Mouse (Mus musculus) lung, postnatal 36 days (tissue): ENCODE measurements around the gene March8.

Experiments
- DNase-seq: peaks from one replicate; pipeline ENCODE4 v3.0.0; 2022; ENCODE audit warnings: mixed read lengths

March8 gene

GRCm38 (mm10) chr6:116374618-116375017 is 36.8 kb downstream of the March8 start:
- no peak for DNase-seq

DNA sequence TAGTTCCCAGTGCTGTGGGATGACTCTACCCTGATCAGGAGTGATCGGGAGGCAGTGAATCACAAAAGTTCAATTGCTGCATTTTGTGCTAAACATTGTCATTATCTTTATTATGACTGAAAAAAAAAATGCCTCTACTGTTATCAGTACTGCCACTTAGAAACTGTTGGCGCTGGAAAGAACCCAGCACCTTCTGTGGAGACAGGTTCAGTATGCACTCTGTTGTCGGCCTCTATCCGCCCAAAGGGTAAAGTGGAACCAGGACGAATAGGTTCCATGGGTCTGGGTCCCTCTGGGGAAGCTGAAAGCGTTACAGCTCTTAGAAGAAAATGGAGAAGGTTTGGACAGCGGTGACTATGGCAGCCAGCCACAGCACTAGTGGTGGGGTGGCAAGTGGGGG is 41.1 kb downstream of the March8 start:
- no peak for DNase-seq

GRCm38 (mm10) chr6:116380157-116380556 is 42.3 kb downstream of the March8 start:
- DNase-seq: no peak

GRCm38 (mm10) chr6:116381605-116382004 is 43.8 kb downstream of the March8 start:
- DNase-seq: no peak

DNA sequence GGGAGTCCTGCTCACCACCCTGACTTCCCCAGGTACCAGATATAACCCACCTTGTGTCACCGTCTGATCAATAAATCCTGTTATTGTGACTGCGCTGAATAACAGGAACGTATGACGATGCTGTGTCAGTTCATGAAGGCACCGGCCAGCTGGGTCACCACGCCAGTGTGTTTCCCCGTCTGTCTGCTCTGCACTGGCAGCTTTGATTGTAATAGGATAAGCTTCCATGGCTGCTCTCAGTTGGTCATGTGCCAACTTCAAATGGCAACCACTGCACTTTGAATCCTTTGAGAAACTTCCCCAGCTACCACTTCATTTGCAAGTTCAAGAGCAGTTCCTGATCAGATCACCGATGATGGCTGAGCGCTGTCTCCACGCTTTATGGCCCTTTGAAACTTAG is 45.8 kb downstream of the March8 start:
- peak; percentile 10 for DNase-seq

GRCm38 (mm10) chr6:116385194-116386044 is 47.6 kb downstream of the March8 start:
- no peak for DNase-seq

GRCm38 (mm10) chr6:116386045-116386415 is 48.2 kb downstream of the March8 start:
- peak; percentile 10 for DNase-seq

GRCm38 (mm10) chr6:116386506-116386905 is 48.7 kb downstream of the March8 start:
- DNase-seq: no peak

DNA sequence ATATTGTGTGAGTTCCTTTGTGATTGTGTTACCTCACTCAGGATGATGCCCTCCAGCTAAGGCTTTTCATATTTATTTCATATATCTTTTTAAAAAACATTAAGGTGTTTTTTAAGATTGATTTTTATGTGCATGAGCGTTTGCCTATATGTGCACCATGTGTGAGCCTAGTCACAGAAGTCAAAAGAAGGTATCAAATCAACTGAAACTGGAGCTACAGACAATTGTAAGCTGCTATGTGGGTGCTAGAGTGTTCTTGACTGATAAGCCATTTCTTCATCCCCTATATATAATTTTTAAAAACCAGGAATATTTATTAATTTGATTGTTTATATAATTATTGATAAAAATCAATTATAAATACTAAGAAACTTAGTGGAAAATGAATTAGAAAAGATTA is 50.2 kb downstream of the March8 start:
- DNase-seq: no peak

- no peak for DNase-seq
Observed at GRCm38 (mm10) chr6:116389481-116389880, 51.7 kb downstream of the March8 start.

DNA sequence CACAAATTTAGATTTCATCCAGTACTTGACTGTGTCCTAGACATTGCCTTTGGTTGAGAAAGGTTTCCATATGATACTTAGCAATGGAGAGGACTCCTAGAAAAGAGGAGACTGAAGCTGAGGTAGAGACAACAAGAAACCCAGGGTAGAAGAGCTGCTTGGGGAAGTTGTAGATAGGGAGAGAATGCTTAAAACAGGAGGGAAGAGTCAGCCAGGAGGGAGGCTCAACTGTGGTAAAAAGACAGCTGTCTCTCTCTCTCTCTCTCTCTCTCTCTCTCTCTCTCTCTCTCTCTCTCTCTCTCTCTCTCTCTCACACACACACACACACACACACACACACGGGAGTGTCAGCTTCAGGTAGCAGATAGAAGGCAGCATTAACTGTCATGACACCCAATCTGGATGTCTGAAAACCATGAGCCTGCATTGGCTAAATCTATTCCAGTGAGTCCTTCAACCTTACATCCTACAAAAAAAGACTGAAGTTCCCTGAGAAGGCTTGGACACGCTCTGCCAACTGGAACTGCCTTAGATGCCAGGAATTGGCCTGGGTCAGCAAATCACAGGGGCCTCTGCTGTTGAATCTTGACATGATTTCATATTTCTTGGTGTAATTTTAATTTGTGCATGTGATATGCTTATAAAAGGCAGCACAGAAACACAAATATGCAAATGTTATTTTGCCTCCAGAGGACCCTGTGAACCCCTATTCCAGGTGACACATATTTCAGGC is 57.3 kb downstream of the March8 start:
- DNase-seq: no peak

- no peak for DNase-seq
Observed at GRCm38 (mm10) chr6:116397621-116398020, 59.8 kb downstream of the March8 start.

DNA sequence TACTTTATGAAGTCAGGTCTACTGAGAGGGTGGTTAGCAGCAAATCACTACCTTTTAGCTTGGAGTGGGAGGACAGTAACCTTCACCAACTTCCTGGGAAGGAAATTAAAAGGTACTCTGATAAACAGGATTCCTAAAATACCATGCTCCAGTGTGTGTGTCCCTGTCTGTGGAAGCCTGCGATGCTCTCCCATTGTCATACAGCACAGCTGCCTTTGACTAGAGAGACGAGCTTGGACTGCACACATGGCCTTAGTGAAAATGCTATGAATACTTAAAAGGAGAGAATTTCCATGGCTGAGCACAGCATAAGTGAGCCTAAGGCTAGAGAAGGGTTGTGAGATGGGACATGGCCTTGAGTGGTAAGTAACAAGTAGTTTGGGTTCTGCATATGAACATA is 60.3 kb downstream of the March8 start:
- no peak for DNase-seq

DNA sequence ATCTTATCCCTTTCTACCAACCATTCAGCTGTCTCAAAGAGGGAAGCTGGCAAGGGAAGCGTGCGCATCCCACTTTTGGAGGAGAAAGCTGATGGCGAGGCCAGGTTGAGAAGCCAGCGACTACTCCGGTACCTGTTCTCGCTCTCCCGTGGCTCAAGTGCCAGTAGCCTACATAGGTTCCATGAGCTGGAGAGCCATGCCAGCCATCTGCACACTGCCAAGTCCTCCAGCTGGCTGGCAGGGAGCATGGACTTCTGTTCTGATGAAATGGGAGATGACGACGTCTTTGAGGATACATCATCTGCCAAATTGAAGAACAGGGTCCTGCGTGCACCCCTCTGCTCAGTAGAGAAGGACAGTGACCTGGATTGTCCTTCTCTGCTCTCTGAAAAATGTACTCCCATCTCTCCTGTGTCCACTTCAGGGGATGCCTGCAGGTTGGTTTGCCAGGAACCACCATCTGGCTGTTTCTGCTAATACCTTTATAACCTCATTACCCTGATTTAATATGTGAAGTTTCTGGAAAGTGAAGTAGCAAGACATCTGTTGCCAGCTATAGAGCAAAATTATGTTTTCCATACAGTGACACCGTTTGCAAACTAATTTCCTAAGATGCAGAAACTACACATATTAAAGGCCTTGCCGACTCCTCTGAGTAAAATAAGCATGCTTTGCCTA is 64.1 kb downstream of the March8 start:
- no peak for DNase-seq

DNA sequence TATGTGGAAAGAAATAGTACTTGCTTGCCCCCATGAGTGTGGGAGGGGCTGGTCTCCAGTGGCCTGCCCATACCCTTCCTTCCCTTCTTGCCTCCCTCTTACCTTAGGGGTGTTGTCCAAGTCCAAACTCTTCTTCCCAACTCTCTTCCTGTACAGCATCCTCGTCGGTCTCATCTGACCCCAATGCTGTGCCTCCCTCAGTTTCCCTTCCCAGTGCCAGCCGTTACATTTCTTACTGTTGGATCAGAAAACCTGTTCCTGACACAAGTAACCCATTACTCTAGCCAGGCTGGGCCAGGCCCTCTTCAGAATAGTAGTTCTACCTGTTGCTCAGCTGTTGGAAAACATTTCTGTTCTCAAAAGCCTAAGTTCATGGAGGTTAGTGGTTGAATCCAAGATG is 64.6 kb downstream of the March8 start:
- DNase-seq: no peak

DNA sequence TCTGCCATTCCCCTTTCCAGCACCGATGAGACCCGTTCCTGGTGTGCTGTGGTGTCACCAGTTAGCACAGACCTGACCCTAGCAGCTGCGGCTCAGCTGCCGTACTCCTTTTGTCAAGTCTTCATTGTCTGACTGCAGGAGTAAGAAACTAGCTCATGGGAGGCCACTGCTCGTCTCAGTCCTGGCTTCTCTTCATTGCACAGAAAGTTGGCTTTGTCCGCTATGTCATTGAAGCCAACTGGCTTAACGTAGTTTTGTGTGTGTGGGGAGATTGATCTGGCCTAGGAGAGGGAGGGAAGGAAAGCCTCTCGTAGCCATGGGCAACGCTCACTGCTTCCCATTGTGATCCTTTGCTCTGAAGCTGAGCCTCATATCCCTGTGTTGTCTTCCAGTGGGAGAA is 67.4 kb downstream of the March8 start:
- DNase-seq: no peak

- DNase-seq: no peak
Observed at GRCm38 (mm10) chr6:116405715-116406114, 67.9 kb downstream of the March8 start.

- DNase-seq: no peak
Observed at GRCm38 (mm10) chr6:116406152-116406551, 68.3 kb downstream of the March8 start.

DNA sequence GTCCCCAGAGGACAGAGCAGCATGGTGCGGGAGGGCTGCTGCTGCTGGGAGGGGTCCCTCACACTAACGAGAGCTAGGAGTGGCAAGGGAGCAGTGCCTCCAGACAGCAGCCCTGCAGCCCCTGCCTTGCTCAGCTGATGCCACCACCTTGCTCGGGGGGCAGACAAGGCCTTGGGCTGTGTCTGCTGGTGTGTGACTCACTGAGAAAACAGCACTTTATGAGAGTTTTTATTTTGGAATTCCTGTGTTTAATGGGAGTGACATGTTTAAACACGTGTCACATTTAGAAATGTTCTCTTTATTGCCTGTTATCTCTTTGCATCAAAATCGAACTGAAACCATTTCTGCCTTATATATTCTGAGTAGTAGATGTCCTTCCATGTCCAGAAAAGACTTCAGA is 68.9 kb downstream of the March8 start:
- no peak for DNase-seq

- DNase-seq: no peak
Observed at GRCm38 (mm10) chr6:116407216-116407615, 69.4 kb downstream of the March8 start.

- DNase-seq: no peak
Observed at GRCm38 (mm10) chr6:116407956-116408657, 70.3 kb downstream of the March8 start.

- DNase-seq: no peak
Observed at GRCm38 (mm10) chr6:116410436-116410835, 72.6 kb downstream of the March8 start.

- DNase-seq: no peak
Observed at GRCm38 (mm10) chr6:116411716-116412115, 73.9 kb downstream of the March8 start.
